Mouse (Mus musculus) heart, embryonic 12.5 days (tissue): Measurements from ENCODE around the gene Fggy. TPM values are rescaled to one million over a fixed set of nuclear protein-coding genes. Genes with fewer than 3 reads are reported as not detected.

ENCODE experiments used
- ATAC-seq: fragments of 200-750 bp; cut with Nextera tagmentation; 2 replicates; pipeline ENCODE4 v1.8.0; 2017; ENCODE audit warnings: moderate TSS enrichment, moderate library complexity; ENCODE audit not compliant: insufficient number of reproducible peaks, low FRiP score
- H3K27ac ChIP-seq: fragments of 300-500 bp; sonication (generic); 2 replicates; pipeline ENCODE4 v1.5.1; 2016; ENCODE audit warnings: mild to moderate bottlenecking, moderate library complexity; ENCODE audit not compliant: poor library complexity, severe bottlenecking
- H3K27me3 ChIP-seq: fragments of 300-500 bp; sonication (generic); replicated peaks from 2 replicates; pipeline ENCODE4 v1.6.1; 2016; ENCODE audit warnings: mild to moderate bottlenecking, moderate library complexity
- H3K36me3 ChIP-seq: fragments of 300-500 bp; sonication (generic); 2 replicates; pipeline ENCODE4 v1.6.1; 2016; ENCODE audit warnings: mild to moderate bottlenecking, moderate library complexity
- H3K4me1 ChIP-seq: fragments of 300-500 bp; sonication (generic); replicated peaks from 2 replicates; pipeline ENCODE4 v1.6.1; 2016; ENCODE audit warnings: mild to moderate bottlenecking
- H3K4me2 ChIP-seq: fragments of 300-500 bp; sonication (generic); 2 replicates; pipeline ENCODE4 v1.6.1; 2016; ENCODE audit warnings: mild to moderate bottlenecking, moderate library complexity
- H3K4me3 ChIP-seq: fragments of 300-500 bp; sonication (generic); 2 replicates; pipeline ENCODE4 v1.5.1; 2016; ENCODE audit warnings: mild to moderate bottlenecking
- H3K9ac ChIP-seq: fragments of 300-500 bp; sonication (generic); 2 replicates; pipeline ENCODE4 v1.6.1; 2016; ENCODE audit warnings: mild to moderate bottlenecking, moderate library complexity
- H3K9me3 ChIP-seq: fragments of 300-500 bp; sonication (generic); replicated peaks from 2 replicates; pipeline ENCODE4 v1.6.1; 2016; ENCODE audit warnings: mild to moderate bottlenecking, moderate library complexity
- WGBS: fragments of 180-500 bp; shearing (Covaris S2); methylation state at CpG from one replicate; pipeline ENCODE4 v1.1.7; 2016; 5-methylcytosine and 5-hydroxymethylcytosine counted together
- polyA plus RNA-seq: library from polyadenylated mRNA; unstranded; fragments of >200 nt; fragmentation: Nextera tagmentation; extraction: Ambion mirVana; gene quantifications from 2 replicates; pipeline ENCODE4 v1.2.1, GENCODE M21; 2016

Fggy gene
- polyA plus RNA-seq, 1 experiment from 2014 or later = 5.8 TPM

- WGBS = 26% methylated on average over 6 of the region's 6 CpGs
- Histone ChIP-seq H3K36me3 (no peaks in the 10 kb centered on the region), H3K4me1 (peaks cover 20% of the 10 kb centered on the region), H3K27ac (0 out of 2 replicates have a peak overlapping the region, but pooled peaks have one; percentile 6), H3K4me3 (no peak overlapping the region), H3K4me2 (no peak overlapping the region), H3K27me3 (no peaks in the 10 kb centered on the region), H3K9ac (no peak overlapping the region), H3K9me3 (no peaks in the 10 kb centered on the region)
- ATAC-seq = 0 out of 2 replicates have a peak, but pooled peaks have one; percentile 39
These were observed 176.3 kb downstream of the Fggy start for GRCm38 (mm10) chr4:95733397-95734249.

- Histone ChIP-seq H3K4me3 (no peak overlapping the region), H3K4me1 (peaks cover 30% of the 10 kb centered on the region), H3K9ac (no peak overlapping the region), H3K27ac (no peak overlapping the region), H3K36me3 (no peaks in the 10 kb centered on the region), H3K27me3 (no peaks in the 10 kb centered on the region), H3K4me2 (no peak overlapping the region), H3K9me3 (no peaks in the 10 kb centered on the region)
- ATAC-seq = no peak
- 61% methylated on average over 4 of the region's 4 CpGs for WGBS
These were observed 178.7 kb downstream of the Fggy start for GRCm38 (mm10) chr4:95735967-95736366.

DNA sequence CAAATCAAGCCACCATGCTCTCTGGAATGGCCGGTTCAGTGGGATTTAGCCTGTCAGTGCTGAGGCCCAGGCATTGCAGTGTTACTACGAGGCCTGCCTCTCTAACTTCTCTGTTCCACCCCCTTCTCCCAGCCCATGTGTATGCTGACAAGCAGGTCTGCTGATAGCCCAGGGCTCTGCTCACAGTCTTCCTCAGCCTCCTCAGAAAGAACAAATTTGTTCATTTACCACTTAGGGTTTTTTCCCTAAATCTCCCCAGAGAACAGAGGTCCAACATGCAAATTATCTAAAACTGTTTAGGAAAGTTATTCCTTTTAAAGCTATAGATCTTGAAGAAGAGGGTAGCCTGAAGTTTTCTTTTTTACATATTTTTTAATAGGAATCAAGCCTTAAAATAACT, 179.4 kb downstream of the Fggy start:
- 23% methylated on average over 2 of the region's 2 CpGs for WGBS
- ATAC-seq = no peak
- H3K4me2 ChIP-seq = no peak overlapping the region
- H3K4me3 ChIP-seq = no peak overlapping the region
- no peaks in the 10 kb centered on the region for H3K9me3 ChIP-seq
- no peaks in the 10 kb centered on the region for H3K36me3 ChIP-seq
- H3K27ac ChIP-seq = 0 out of 2 replicates have a peak overlapping the region, but pooled peaks have one; percentile 2
- no peaks in the 10 kb centered on the region for H3K27me3 ChIP-seq
- peaks cover 37% of the 10 kb centered on the region for H3K4me1 ChIP-seq
- H3K9ac ChIP-seq = no peak overlapping the region

GRCm38 (mm10) chr4:95738179-95738578, 180.9 kb downstream of the Fggy start:
- H3K4me3 ChIP-seq = no peak overlapping the region
- peak; percentile 31; the same call in 1 of the 2 replicates for ATAC-seq
- H3K4me1 ChIP-seq = peaks cover 48% of the 10 kb centered on the region
- H3K36me3 ChIP-seq = no peaks in the 10 kb centered on the region
- no peak overlapping the region for H3K4me2 ChIP-seq
- H3K27me3 ChIP-seq = no peaks in the 10 kb centered on the region
- no peaks in the 10 kb centered on the region for H3K9me3 ChIP-seq
- H3K27ac ChIP-seq = peak overlapping the region; percentile 70; the same call in 1 of the 2 replicates
- WGBS = 32% methylated on average over 5 of the region's 5 CpGs
- H3K9ac ChIP-seq = no peak overlapping the region

DNA sequence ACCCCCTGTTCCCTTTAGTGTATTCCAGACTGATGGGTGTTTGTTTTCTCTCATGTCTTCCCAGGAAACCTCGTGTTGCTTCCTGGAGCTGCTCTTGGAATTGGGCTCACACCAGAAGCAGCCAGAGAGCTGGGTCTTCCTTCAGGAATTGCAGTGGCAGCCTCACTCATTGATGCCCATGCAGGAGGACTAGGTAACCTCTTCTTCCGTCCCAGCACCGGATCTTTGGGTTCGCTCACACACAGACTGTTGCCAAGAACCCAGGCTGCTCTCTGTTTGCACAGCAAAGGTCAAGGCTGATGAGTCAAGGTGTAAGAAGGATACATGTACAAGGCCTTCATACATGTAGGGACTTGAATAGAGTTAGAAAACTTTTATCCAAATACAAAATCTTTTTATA, 181.4 kb downstream of the Fggy start:
- no peak for ATAC-seq
- Histone ChIP-seq H3K9ac (no peak overlapping the region), H3K9me3 (no peaks in the 10 kb centered on the region), H3K27me3 (no peaks in the 10 kb centered on the region), H3K4me2 (no peak overlapping the region), H3K27ac (peak overlapping the region; percentile 54; the same call in 1 of the 2 replicates), H3K36me3 (no peaks in the 10 kb centered on the region), H3K4me3 (no peak overlapping the region), H3K4me1 (peaks cover 46% of the 10 kb centered on the region)
- WGBS = 61% methylated on average over 4 of the region's 4 CpGs

- WGBS = 19% methylated on average over 7 of the region's 7 CpGs
- Histone ChIP-seq H3K4me1 (peaks cover 47% of the 10 kb centered on the region), H3K4me2 (0 out of 2 replicates have a peak overlapping the region, but pooled peaks have one; percentile 22), H3K9ac (no peak overlapping the region), H3K9me3 (no peaks in the 10 kb centered on the region), H3K36me3 (no peaks in the 10 kb centered on the region), H3K27ac (peak overlapping the region; percentile 72), H3K27me3 (no peaks in the 10 kb centered on the region), H3K4me3 (no peak overlapping the region)
- ATAC-seq = peak; percentile 66
These were observed 183.9 kb downstream of the Fggy start for GRCm38 (mm10) chr4:95741115-95741734.

DNA sequence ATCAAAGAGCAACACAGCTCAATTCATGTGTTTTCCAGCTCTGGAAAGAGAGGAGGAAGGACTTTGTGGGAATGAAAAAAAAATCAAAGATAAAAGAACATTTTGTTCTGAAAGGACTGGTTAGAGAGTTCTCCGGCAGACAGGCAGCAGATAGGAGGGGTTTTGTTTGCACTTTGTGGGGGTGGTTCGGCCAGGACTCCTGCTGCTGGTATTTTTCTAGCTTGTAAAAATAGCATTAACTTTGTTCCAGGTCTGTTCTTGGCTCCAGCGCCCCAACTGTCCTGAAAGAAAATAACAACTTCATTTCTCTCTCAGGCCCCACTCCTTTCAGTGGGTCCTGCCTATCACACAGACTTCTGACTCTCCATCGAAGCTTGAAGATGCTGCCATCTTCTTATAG, 185.7 kb downstream of the Fggy start:
- peak overlapping the region; percentile 45; the same call in 1 of the 2 replicates for H3K27ac ChIP-seq
- no peaks in the 10 kb centered on the region for H3K36me3 ChIP-seq
- H3K4me1 ChIP-seq = peaks cover 46% of the 10 kb centered on the region
- no peak overlapping the region for H3K4me3 ChIP-seq
- H3K9me3 ChIP-seq = no peaks in the 10 kb centered on the region
- H3K9ac ChIP-seq = no peak overlapping the region
- ATAC-seq = no peak
- no peaks in the 10 kb centered on the region for H3K27me3 ChIP-seq
- no peak overlapping the region for H3K4me2 ChIP-seq
- 12% methylated on average over 4 of the region's 4 CpGs for WGBS

- H3K27ac ChIP-seq = no peak overlapping the region
- no peak for ATAC-seq
These were observed 189.6 kb downstream of the Fggy start for GRCm38 (mm10) chr4:95746954-95747353.

GRCm38 (mm10) chr4:95747415-95748202, 190.3 kb downstream of the Fggy start:
- H3K27me3 ChIP-seq = no peaks in the 10 kb centered on the region
- peaks cover 36% of the 10 kb centered on the region for H3K4me1 ChIP-seq
- no peak overlapping the region for H3K27ac ChIP-seq
- no peak for ATAC-seq
- H3K9ac ChIP-seq = no peak overlapping the region
- no peak overlapping the region for H3K4me2 ChIP-seq
- H3K36me3 ChIP-seq = no peaks in the 10 kb centered on the region
- WGBS = 81% methylated on average over 12 of the region's 12 CpGs
- H3K9me3 ChIP-seq = no peaks in the 10 kb centered on the region
- no peak overlapping the region for H3K4me3 ChIP-seq

More at GRCm38 (mm10) chr4:95746954-95747353, 189.6 kb downstream of the Fggy start:
- peaks cover 39% of the 10 kb centered on the region for H3K4me1 ChIP-seq
- no peaks in the 10 kb centered on the region for H3K27me3 ChIP-seq
- H3K9ac ChIP-seq = no peak overlapping the region
- H3K4me2 ChIP-seq = no peak overlapping the region
- H3K4me3 ChIP-seq = no peak overlapping the region
- no peaks in the 10 kb centered on the region for H3K9me3 ChIP-seq
- no peaks in the 10 kb centered on the region for H3K36me3 ChIP-seq
- 84% methylated on average over 6 of the region's 6 CpGs for WGBS

- Histone ChIP-seq H3K4me2 (no peak overlapping the region), H3K4me1 (peaks cover 21% of the 10 kb centered on the region), H3K4me3 (no peak overlapping the region), H3K27ac (peak overlapping the region; percentile 39; the same call in 1 of the 2 replicates), H3K9me3 (no peaks in the 10 kb centered on the region), H3K36me3 (no peaks in the 10 kb centered on the region), H3K9ac (0 out of 2 replicates have a peak overlapping the region, but pooled peaks have one; percentile 11), H3K27me3 (no peaks in the 10 kb centered on the region)
- WGBS = 40% methylated on average over 5 of the region's 5 CpGs
- no peak for ATAC-seq
These were observed 192.9 kb downstream of the Fggy start for GRCm38 (mm10) chr4:95750186-95750585.
